Mouse (Mus musculus): Measurements from ENCODE around the gene Nectin4. TPM values are rescaled to one million over a fixed set of nuclear protein-coding genes. Genes with fewer than 3 reads are reported as not detected.
"Not testable (repeated sequence)": the region's sequence is repeated elsewhere in the genome, so short reads cannot be mapped to it uniquely, and the experiment has no call there.

Nectin4 gene
- 6.2 and 7.8 TPM in 2 replicates for polyA plus RNA-seq (2016; fragmentation: Nextera tagmentation; extraction: Ambion mirVana)

DNA sequence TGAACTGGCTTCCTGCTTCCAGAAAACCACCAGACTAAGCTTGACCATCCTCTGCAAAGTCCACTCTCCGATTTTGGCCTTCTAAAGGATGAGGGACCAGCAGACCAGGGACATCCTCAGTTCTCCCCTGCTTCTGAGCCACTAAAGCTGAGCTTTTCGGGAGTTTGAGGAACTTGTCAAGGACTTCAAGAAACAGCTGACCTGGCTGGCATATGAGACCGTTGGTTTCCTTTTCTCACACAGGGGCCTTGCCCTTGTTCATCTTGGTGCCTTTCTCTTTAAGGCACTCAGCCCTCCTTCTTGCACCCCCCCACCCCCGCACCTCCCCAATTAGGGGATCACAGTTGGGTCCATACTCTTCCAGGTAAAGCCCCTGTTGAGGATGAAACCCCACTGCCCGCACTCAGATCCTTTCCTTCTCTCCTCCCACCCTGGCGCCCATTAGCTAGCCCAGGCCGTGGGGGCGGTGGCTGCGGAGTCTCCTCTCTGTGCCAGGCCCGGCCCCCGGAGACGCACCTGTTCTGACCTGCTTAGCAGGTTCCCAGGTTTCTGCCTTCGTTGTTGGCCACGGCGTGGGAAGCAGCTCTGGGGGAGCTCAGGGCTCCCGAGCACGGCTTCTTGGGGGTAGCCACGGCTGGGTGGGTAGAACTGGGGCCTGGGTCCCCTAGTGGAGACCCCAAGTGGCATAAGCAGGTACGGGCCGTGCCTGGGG lies at the start of gene Nectin4:
Nectin4 (plus strand) TSS at position 255 of the 712 bp plus-strand sequence.
- H3K27me3 ChIP-seq = peaks cover 24% of the 10 kb centered on the region
- no peak within 1 kb of the TSS for H3K27ac ChIP-seq
- ATAC-seq (ENCODE audit: insufficient number of reproducible peaks, insufficient read depth, low FRiP score, low TSS enrichment, low read depth) = no peak
- H3K9me3 ChIP-seq = no peaks in the 10 kb centered on the region
- H3K4me3 ChIP-seq (replicated peaks) = no peak within 1 kb of the TSS
- H3K4me2 ChIP-seq = 0 out of 2 replicates have a peak within 1 kb of the TSS, but pooled peaks have one; percentile 13
- H3K36me3 ChIP-seq = no peaks in the 10 kb centered on the region
- H3K9ac ChIP-seq (replicated peaks) = no peak within 1 kb of the TSS
- H3K4me1 ChIP-seq (replicated peaks) = peaks cover 7% of the 10 kb centered on the region
- WGBS = 40% methylated on average over 20 of the region's 20 CpGs

DNA sequence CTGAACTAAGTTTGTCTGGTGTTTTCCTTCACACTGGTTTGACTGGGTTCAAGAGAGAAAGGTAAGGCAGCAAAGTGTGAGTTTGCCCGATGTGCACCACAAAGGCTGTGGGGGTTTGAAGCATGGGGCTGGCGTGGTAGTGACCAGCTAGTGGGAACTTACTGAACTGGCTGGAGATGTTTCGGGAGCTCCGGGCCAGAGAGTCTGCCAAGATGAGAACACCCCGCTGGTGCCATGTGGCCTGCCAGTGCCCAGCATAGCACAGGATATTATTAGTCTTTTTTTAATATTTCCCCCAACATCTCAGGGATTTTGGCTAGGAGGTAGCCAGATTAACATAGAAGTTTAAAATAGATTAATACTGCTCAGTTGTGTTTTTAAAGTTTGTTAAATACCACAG lies 49.7 kb upstream of the Nectin4 start:
- H3K36me3 ChIP-seq = no peaks in the 10 kb centered on the region; the same call in 1 of the 2 replicates
- peak overlapping the region; percentile 9; the same call in 1 of the 2 replicates for H3K4me2 ChIP-seq
- H3K4me1 ChIP-seq (replicated peaks) = no peaks in the 10 kb centered on the region
- 0 out of 2 replicates have a peak, but pooled peaks cover 6% of the 10 kb centered on the region for H3K9me3 ChIP-seq
- no peak for ATAC-seq (ENCODE audit: insufficient number of reproducible peaks, insufficient read depth, low FRiP score, low TSS enrichment, low read depth)
- no peak overlapping the region for H3K9ac ChIP-seq (replicated peaks)
- WGBS = 15% methylated on average over 5 of the region's 5 CpGs
- no peak overlapping the region for H3K4me3 ChIP-seq (replicated peaks)
- H3K27ac ChIP-seq = no peak overlapping the region
- no peaks in the 10 kb centered on the region for H3K27me3 ChIP-seq

DNA sequence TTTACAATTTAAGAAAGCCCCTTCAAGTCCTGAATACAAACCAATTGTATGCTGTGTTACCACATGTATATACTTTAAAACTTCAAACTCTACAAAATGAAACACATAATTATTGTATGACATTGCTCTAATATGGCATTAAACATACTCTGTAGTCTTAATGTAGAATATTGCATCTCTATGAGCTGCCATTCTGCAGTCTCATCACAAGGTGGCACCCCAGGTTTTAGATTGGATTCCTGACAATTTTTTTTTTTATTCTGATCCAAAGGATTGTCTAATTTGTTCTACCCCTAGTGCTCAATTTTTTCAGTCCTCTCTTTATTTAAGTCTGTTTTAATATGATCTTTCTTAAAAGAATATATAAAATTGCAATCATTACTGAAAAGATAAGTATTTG lies 48.5 kb upstream of the Nectin4 start:
- H3K4me2 ChIP-seq = no peak overlapping the region
- no peaks in the 10 kb centered on the region for H3K9me3 ChIP-seq
- no peaks in the 10 kb centered on the region for H3K4me1 ChIP-seq (replicated peaks)
- H3K4me3 ChIP-seq (replicated peaks) = no peak overlapping the region
- no peak overlapping the region for H3K27ac ChIP-seq
- H3K9ac ChIP-seq (replicated peaks) = no peak overlapping the region
- H3K27me3 ChIP-seq = no peaks in the 10 kb centered on the region
- no peak for ATAC-seq (ENCODE audit: insufficient number of reproducible peaks, insufficient read depth, low FRiP score, low TSS enrichment, low read depth)
- no peaks in the 10 kb centered on the region; the same call in 1 of the 2 replicates for H3K36me3 ChIP-seq

DNA sequence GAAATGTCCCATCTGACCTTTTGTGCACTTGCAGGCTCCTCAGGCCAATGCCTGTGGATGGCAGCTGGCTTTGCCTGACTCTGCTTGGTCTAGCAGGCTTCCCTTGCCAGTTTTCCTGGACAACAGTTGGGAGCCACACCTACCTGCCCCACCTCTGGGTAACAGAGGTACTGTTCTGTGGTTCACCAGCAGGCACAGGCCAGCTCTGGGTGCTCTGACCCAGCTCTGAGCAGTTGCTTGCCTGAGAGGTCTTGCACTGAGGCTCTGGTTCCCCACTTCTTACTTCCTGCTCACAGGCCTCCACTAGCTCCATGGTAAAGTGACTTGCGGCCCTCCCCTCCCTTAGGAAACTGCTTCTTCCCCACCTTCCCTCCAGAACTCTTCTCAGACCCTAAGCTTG lies 47.9 kb upstream of the Nectin4 start:
- Histone ChIP-seq H3K27me3 (no peaks in the 10 kb centered on the region), H3K4me1 (replicated peaks) (no peaks in the 10 kb centered on the region), H3K27ac (no peak overlapping the region), H3K9me3 (no peaks in the 10 kb centered on the region), H3K36me3 (no peaks in the 10 kb centered on the region; the same call in 1 of the 2 replicates), H3K9ac (replicated peaks) (no peak overlapping the region), H3K4me3 (replicated peaks) (no peak overlapping the region), H3K4me2 (no peak overlapping the region)
- 88% methylated on average over 1 of the region's 1 CpGs for WGBS
- ATAC-seq (ENCODE audit: insufficient number of reproducible peaks, insufficient read depth, low FRiP score, low TSS enrichment, low read depth) = peak; percentile 52; the same call in 1 of the 2 replicates

DNA sequence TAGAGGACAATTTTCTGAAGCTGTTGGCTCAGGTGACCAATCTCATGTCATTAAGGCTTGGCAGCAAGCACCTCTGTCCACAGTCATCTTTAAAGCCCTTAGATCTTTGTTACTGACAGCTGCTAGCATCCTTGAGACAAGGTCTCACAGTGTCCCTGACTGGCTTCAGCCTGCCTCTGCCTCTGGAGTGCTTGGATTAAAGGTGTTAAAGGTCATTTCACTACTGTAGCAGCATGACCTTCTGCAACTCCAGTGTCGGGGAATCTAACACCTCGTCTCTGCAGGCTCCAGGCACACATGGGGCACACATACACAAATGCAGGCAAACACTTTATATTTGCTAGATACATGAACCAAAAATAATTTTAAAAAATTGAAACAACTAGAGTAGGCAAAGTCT lies 44.3 kb upstream of the Nectin4 start:
- H3K36me3 ChIP-seq = no peaks in the 10 kb centered on the region; the same call in 1 of the 2 replicates
- H3K4me1 ChIP-seq (replicated peaks) = peaks cover 16% of the 10 kb centered on the region
- WGBS = 79% methylated on average over 2 of the region's 2 CpGs
- no peak overlapping the region for H3K9ac ChIP-seq (replicated peaks)
- H3K9me3 ChIP-seq = no peaks in the 10 kb centered on the region
- no peaks in the 10 kb centered on the region for H3K27me3 ChIP-seq
- H3K27ac ChIP-seq = no peak overlapping the region
- no peak overlapping the region for H3K4me2 ChIP-seq
- no peak overlapping the region for H3K4me3 ChIP-seq (replicated peaks)
- ATAC-seq (ENCODE audit: insufficient number of reproducible peaks, insufficient read depth, low FRiP score, low TSS enrichment, low read depth) = no peak

DNA sequence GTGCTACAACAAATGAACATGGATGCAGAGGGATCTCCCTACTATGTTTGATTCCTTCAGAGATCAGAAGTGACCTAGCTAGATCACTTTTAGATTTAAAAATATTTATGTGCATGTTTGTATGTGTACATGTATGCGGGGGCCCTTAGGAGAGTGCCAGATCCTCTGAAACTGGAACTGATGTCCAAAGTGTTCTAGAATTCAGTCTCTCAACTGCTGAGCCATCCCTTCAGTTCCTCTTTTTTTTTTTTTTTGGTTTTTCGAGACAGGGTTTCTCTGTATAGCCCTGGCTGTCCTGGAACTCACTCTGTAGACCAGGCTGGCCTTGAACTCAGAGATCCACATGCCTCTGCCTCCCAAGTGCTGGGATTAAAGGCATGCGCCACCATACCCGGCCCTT lies 43.3 kb upstream of the Nectin4 start:
- H3K4me1 ChIP-seq (replicated peaks) = peaks cover 25% of the 10 kb centered on the region
- WGBS = 89% methylated on average over 4 of the region's 4 CpGs
- not testable (repeated sequence) for ATAC-seq (ENCODE audit: insufficient number of reproducible peaks, insufficient read depth, low FRiP score, low TSS enrichment, low read depth); H3K9me3 ChIP-seq; H3K36me3 ChIP-seq; H3K4me2 ChIP-seq; H3K4me3 ChIP-seq (replicated peaks); H3K27ac ChIP-seq; H3K27me3 ChIP-seq; H3K9ac ChIP-seq (replicated peaks)

DNA sequence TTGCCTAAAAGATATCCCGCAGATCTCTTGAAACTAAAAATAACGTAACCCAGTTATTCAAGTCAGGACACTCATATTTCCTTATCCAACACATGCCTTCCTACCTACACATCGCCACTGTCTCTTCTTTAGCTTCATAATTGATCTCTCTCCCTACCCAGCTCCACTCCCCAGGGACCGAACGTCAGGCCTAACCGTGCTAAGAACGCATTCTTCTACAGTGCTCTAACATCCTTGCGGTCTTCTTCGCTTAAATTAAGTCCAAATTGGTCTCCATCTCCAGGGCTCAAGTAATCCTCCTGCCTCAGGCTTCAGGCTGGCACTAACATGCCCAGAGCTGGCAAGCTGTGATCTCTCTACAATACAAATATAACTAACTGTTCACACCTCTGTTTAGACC lies 41.7 kb upstream of the Nectin4 start:
- Histone ChIP-seq H3K4me2 (peak overlapping the region; percentile 86), H3K4me1 (replicated peaks) (peaks cover 25% of the 10 kb centered on the region), H3K27ac (peak overlapping the region; percentile 99), H3K4me3 (replicated peaks) (peak overlapping the region; percentile 77), H3K9ac (replicated peaks) (peak overlapping the region; percentile 93), H3K9me3 (no peaks in the 10 kb centered on the region), H3K36me3 (peaks cover 9% of the 10 kb centered on the region; the same call in 1 of the 2 replicates), H3K27me3 (no peaks in the 10 kb centered on the region)
- ATAC-seq (ENCODE audit: insufficient number of reproducible peaks, insufficient read depth, low FRiP score, low TSS enrichment, low read depth) = no peak
- WGBS = 37% methylated on average over 9 of the region's 9 CpGs

DNA sequence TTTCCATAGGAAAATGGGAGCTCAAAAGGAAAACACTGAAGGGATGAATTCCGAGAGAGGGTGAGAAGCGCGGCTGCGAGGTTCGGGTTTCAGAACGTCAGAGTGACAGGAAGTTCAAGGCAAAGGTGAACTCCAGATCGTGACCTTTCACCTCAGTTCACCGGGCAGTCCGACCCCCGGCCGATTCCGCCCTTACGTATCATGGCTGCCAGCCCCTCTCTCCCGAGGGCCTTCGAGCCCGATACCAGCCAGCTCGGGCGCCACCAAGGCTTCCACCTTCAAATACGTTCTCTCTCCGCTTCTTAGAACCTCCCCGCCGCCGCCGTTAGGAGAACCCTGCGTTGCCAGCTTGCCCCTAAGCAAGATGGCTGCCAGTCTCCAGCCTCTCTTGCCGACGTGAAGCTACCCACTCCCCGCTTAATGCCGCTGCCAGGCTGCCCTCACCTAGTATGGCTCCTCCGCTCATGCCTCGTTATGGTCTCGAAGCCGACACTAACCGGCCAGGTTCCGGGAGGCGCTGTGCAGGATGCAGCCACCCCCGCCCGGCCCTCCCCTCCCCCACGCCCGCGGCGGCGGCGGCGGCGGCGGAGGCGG lies 41.0 kb upstream of the Nectin4 start, which contains the start of gene Dedd:
Dedd (plus strand) TSS at position 307 of the 594 bp plus-strand sequence.
- Histone ChIP-seq H3K9ac (replicated peaks) (peak within 1 kb of the TSS; percentile 93), H3K27me3 (no peaks in the 10 kb centered on the region), H3K36me3 (peaks cover 14% of the 10 kb centered on the region; the same call in 1 of the 2 replicates), H3K4me1 (replicated peaks) (peaks cover 25% of the 10 kb centered on the region), H3K9me3 (no peaks in the 10 kb centered on the region), H3K4me2 (peak within 1 kb of the TSS; percentile 86), H3K4me3 (replicated peaks) (peak within 1 kb of the TSS; percentile 77), H3K27ac (peak within 1 kb of the TSS; percentile 99)
- under 1% methylated on average over 38 of the region's 48 CpGs for WGBS
- ATAC-seq (ENCODE audit: insufficient number of reproducible peaks, insufficient read depth, low FRiP score, low TSS enrichment, low read depth) = peak; percentile 89

DNA sequence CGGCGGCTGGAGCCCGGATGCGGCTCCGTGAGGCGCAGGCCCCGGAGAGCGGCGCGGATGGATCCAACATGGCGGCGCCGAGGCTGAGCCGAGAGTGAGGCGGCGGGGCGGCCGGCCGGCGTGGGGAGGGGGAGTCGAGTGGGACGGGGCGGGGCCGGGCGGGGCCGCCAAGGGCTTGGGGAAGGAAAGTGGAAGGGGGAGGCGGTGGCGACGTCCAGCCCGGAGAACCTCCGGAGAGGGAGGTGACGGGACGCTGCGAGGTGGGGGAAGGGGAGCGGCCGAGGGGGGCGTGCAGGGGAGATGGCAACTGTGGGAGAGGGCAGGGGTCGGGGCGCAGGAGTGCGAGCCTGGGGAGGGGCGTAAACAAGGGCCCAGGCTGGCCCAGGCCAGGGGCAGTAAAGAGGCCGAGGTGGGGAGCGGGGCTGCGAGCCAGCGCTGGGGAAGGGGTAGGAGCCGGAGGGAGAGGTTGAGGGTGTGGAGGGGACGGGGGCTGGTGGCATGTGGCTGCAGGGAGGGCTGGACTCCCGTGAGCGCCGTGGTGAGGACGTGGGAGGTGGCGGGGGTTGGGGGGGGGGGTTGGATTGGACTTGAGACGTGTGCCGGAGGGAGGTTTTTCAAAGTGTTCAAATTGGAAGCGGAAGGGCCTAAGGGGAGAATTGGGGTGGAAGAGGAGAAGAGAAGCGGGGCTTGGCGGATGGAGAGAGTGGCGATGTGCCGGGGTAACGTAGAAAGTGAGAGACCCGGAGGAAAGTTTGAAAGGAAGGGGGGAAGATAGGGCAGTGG lies 40.3 kb upstream of the Nectin4 start:
- Histone ChIP-seq H3K4me1 (replicated peaks) (peaks cover 25% of the 10 kb centered on the region), H3K27ac (peak overlapping the region; percentile 99), H3K4me2 (peak overlapping the region; percentile 86), H3K4me3 (replicated peaks) (peak overlapping the region; percentile 77), H3K9ac (replicated peaks) (peak overlapping the region; percentile 93), H3K36me3 (peaks cover 20% of the 10 kb centered on the region; the same call in 1 of the 2 replicates), H3K27me3 (no peaks in the 10 kb centered on the region), H3K9me3 (no peaks in the 10 kb centered on the region)
- peak; percentile 87 for ATAC-seq (ENCODE audit: insufficient number of reproducible peaks, insufficient read depth, low FRiP score, low TSS enrichment, low read depth)
- under 1% methylated on average over 50 of the region's 61 CpGs for WGBS

DNA sequence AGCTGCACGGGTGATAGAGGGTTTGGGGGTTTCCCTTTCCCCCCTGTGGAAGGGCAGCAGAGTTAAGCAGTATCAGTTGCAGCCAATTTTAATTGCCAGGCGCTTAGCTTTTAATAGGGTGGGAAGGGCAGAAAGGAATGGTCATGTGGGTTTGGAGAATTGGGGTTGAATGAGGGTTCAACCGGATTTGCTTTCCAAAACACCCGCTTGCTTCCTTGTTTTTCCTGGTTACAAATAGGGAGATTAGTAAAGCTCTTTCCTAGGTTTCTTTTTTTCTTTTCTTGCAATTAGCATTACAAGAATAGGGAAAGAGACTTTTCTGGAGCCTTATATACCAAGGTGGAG lies 39.7 kb upstream of the Nectin4 start:
- Histone ChIP-seq H3K4me3 (replicated peaks) (peak overlapping the region; percentile 77), H3K9ac (replicated peaks) (peak overlapping the region; percentile 93), H3K27me3 (no peaks in the 10 kb centered on the region), H3K4me2 (peak overlapping the region; percentile 86), H3K9me3 (no peaks in the 10 kb centered on the region), H3K27ac (peak overlapping the region; percentile 99), H3K4me1 (replicated peaks) (peaks cover 25% of the 10 kb centered on the region), H3K36me3 (peaks cover 23% of the 10 kb centered on the region; the same call in 1 of the 2 replicates)
- under 1% methylated on average over 4 of the region's 4 CpGs for WGBS
- ATAC-seq (ENCODE audit: insufficient number of reproducible peaks, insufficient read depth, low FRiP score, low TSS enrichment, low read depth) = peak; percentile 19; the same call in 1 of the 2 replicates

Measured in limb, embryonic 12.5 days (tissue).